Mouse (Mus musculus): ENCODE measurements around the gene Vcp. TPM values are rescaled to one million over a fixed set of nuclear protein-coding genes. Genes with fewer than 3 reads are reported as not detected.
A peak's percentile ranks its signal among the peaks of the same experiment; 100 is the strongest.

The Vcp gene
- polyA plus RNA-seq, 2 experiments = 80.0 to 176 TPM

DNA sequence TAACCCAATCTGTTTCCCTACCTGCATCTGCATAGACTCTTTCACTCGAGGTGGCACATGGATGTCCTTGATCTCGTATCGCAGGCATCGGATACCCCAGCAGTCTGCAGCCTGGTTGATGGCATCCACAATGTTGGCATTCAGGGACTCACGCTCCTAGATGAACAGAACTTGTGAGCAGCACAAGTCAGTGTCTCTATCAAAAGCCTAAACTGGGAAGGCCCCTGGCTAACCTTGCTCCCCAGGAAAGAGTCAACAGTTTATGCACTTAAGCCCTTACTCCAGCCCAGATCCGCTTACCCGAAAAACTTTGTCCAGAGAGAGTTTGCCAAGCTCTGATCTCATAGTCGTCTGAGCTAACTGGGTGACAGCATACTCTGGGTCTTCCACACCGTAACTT lies 29.4 kb upstream of the Vcp start:
- WGBS (ENCODE audit: insufficient replicate concordance) = 86% methylated on average over 9 of the region's 9 CpGs
- Histone ChIP-seq H3K4me1 (replicated peaks; ENCODE audit: control insufficient read depth in 2 of 2, insufficient read depth in 2 of 2, low read length in 1 of 2) (peaks cover 8 to 21% of the 10 kb centered on the region in 2 experiments), H3K4me3 (ENCODE audit: insufficient read depth in 1 of 2, low read depth in 2 of 2, low read length in 2 of 2) (peak overlapping the region in 1 of 2 experiments; percentile 77; a peak in 2 of 4 replicates), H3K9ac (replicated peaks) (no peak overlapping the region), H3K4me2 (ENCODE audit: low read depth) (peak overlapping the region; percentile 86), H3K27ac (no peak overlapping the region; the same call in 1 of the 2 replicates), H3K27me3 (ENCODE audit: control insufficient read depth, insufficient read depth, low read length) (no peaks in the 10 kb centered on the region), H3K9me3 (ENCODE audit: control insufficient read depth, low read length) (no peaks in the 10 kb centered on the region), H3K36me3 (replicated peaks; ENCODE audit: control insufficient read depth, insufficient read depth, low read depth) (peaks cover 31% of the 10 kb centered on the region)
- TF ChIP-seq EP300 (IDR thresholded peaks at IDR 0.05; ENCODE audit: low read depth) (no peak), CTCF (IDR thresholded peaks at IDR 0.05; ENCODE audit: low read depth) (no peak)
- no peak for DNase-seq (ENCODE audit: low read depth in 3 of 3, low spot score in 3 of 3)
- ATAC-seq (ENCODE audit: insufficient read depth) = no peak

DNA sequence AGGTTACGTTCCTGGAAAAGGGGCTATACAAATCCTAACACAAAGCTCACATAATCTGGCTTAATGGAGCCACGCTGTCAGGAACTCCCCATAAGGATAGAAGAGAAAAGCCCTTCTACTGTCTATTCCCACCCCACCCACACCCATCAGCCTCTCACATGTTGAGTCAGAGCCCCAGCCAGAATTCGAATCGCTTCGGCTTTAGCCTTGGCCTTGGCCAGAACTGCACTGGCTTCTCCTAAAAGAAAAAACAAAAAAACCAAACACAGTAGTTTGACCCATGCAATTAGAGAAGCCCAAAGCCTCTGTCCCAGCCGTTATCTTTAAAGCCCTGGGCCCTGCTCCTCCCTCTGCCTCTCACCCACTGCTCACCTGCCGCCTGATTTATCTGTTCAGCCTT lies 28.8 kb upstream of the Vcp start:
- Histone ChIP-seq H3K4me2 (ENCODE audit: low read depth) (no peak overlapping the region), H3K27ac (no peak overlapping the region), H3K9me3 (ENCODE audit: control insufficient read depth, low read length) (no peaks in the 10 kb centered on the region), H3K4me1 (replicated peaks; ENCODE audit: control insufficient read depth in 2 of 2, insufficient read depth in 2 of 2, low read length in 1 of 2) (peaks cover 13 to 22% of the 10 kb centered on the region in 2 experiments), H3K36me3 (replicated peaks; ENCODE audit: control insufficient read depth, insufficient read depth, low read depth) (peaks cover 25% of the 10 kb centered on the region), H3K9ac (replicated peaks) (no peak overlapping the region), H3K4me3 (ENCODE audit: insufficient read depth in 1 of 2, low read depth in 2 of 2, low read length in 2 of 2) (no peak overlapping the region), H3K27me3 (ENCODE audit: control insufficient read depth, insufficient read depth, low read length) (no peaks in the 10 kb centered on the region)
- TF ChIP-seq CTCF (IDR thresholded peaks at IDR 0.05; ENCODE audit: low read depth) = no peak
- TF ChIP-seq EP300 (IDR thresholded peaks at IDR 0.05; ENCODE audit: low read depth) = no peak
- no peak for ATAC-seq (ENCODE audit: insufficient read depth)
- DNase-seq (ENCODE audit: low read depth in 3 of 3, low spot score in 3 of 3) = no peak
- WGBS (ENCODE audit: insufficient replicate concordance) = 80% methylated on average over 7 of the region's 7 CpGs

DNA sequence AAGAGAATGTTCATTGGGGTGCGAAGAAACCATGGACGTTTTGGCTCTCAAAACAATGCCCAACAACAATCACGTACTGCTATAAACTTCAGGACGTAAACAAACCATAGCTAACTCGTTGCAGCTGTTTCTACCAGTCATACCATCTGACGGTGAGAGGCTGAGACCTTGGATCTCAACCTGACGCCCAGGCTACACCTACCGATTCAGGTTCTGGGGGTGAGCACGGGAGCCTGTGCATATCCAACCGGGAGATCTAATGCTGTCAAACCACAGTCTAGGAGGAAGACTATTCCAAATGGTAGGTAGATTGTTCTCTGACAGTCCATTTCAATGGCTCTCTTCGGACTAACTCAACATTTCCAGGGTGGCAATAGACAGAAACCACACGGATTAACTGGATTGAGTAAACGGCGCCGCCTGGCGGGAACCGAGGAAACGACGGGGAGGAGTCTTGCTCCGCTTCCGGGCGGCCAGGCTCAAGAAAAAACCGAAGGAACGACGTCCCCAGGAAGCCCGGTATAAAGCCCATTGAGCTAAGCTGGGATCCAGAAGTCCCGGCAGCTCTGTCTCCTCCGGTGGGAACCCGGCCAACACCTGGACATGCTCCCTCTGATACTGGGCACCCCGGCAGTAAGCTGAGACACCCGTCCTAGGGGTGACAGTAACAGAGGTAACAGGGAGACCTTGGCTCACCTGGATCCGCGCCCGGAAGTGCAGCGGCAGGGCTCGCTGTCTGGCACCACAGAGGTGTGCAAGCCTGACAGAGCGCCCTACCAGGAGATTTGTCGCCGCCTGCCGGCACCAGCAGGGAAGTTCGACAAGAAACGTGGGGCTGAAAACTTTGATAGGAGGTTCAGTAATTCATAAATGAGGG lies 25.0 kb upstream of the Vcp start, which contains the start of gene Pigo:
Gene Pigo, minus strand, starts transcription at position 736 of the 877 bp plus-strand sequence.
- H3K4me3 ChIP-seq (ENCODE audit: insufficient read depth in 1 of 2, low read depth in 2 of 2, low read length in 2 of 2) = peak within 1 kb of the TSS; percentile 70 to 78
- DNase-seq (ENCODE audit: low read depth in 3 of 3, low spot score in 3 of 3) = peak; percentile 84 to 90 (median 86)
- TF ChIP-seq CTCF (IDR thresholded peaks at IDR 0.05; ENCODE audit: low read depth) (peak; percentile 93), EP300 (IDR thresholded peaks at IDR 0.05; ENCODE audit: low read depth) (peak; percentile 54; the same call in 1 of the 2 replicates)
- H3K4me2 ChIP-seq (ENCODE audit: low read depth) = peak within 1 kb of the TSS; percentile 92
- H3K9ac ChIP-seq (replicated peaks) = peak within 1 kb of the TSS; percentile 83
- H3K4me1 ChIP-seq (replicated peaks; ENCODE audit: control insufficient read depth in 2 of 2, insufficient read depth in 2 of 2, low read length in 1 of 2) = peaks cover 8 to 17% of the 10 kb centered on the region in 2 experiments
- WGBS (ENCODE audit: insufficient replicate concordance) = 5% methylated on average over 42 of the region's 42 CpGs
- H3K36me3 ChIP-seq (replicated peaks; ENCODE audit: control insufficient read depth, insufficient read depth, low read depth) = peaks cover 33% of the 10 kb centered on the region
- no peaks in the 10 kb centered on the region for H3K9me3 ChIP-seq (ENCODE audit: control insufficient read depth, low read length)
- H3K27ac ChIP-seq = peak within 1 kb of the TSS; percentile 78
- H3K27me3 ChIP-seq (ENCODE audit: control insufficient read depth, insufficient read depth, low read length) = no peaks in the 10 kb centered on the region
- ATAC-seq (ENCODE audit: insufficient read depth) = peak; percentile 92

DNA sequence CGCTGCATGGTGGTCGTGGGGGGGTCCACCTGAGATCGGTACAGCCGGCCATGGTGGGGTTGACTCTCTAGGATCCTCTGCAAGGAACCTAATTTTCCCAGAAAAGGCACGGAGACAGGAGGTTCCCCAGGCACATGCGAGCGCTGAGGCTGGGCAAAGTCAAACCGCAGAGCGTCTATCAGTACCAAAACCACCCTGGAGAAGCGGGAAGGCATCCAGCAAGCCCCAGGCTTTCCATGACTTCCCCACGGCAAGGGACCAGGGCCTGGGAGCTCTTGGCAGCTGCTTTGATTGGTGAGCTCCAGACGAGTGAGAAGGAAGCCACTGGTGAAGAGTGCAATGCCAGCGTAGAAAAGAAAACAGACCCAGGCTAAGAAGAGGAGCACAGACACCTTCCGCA lies 24.4 kb upstream of the Vcp start:
- no peak overlapping the region; the same call in 1 of the 2 replicates for H3K27ac ChIP-seq
- H3K9me3 ChIP-seq (ENCODE audit: control insufficient read depth, low read length) = no peaks in the 10 kb centered on the region
- TF ChIP-seq CTCF (IDR thresholded peaks at IDR 0.05; ENCODE audit: low read depth) (no peak), EP300 (IDR thresholded peaks at IDR 0.05; ENCODE audit: low read depth) (no peak)
- H3K4me1 ChIP-seq (replicated peaks; ENCODE audit: control insufficient read depth in 2 of 2, insufficient read depth in 2 of 2, low read length in 1 of 2) = peaks cover 6 to 14% of the 10 kb centered on the region in 2 experiments
- DNase-seq (ENCODE audit: low read depth in 3 of 3, low spot score in 3 of 3) (no peak), ATAC-seq (ENCODE audit: insufficient read depth) (no peak)
- peak overlapping the region; percentile 92 for H3K4me2 ChIP-seq (ENCODE audit: low read depth)
- H3K36me3 ChIP-seq (replicated peaks; ENCODE audit: control insufficient read depth, insufficient read depth, low read depth) = peaks cover 33% of the 10 kb centered on the region
- peak overlapping the region; percentile 83 for H3K9ac ChIP-seq (replicated peaks)
- H3K4me3 ChIP-seq (ENCODE audit: insufficient read depth in 1 of 2, low read depth in 2 of 2, low read length in 2 of 2) = peak overlapping the region; percentile 70 to 78
- H3K27me3 ChIP-seq (ENCODE audit: control insufficient read depth, insufficient read depth, low read length) = no peaks in the 10 kb centered on the region
- WGBS (ENCODE audit: insufficient replicate concordance) = 77% methylated on average over 14 of the region's 14 CpGs

DNA sequence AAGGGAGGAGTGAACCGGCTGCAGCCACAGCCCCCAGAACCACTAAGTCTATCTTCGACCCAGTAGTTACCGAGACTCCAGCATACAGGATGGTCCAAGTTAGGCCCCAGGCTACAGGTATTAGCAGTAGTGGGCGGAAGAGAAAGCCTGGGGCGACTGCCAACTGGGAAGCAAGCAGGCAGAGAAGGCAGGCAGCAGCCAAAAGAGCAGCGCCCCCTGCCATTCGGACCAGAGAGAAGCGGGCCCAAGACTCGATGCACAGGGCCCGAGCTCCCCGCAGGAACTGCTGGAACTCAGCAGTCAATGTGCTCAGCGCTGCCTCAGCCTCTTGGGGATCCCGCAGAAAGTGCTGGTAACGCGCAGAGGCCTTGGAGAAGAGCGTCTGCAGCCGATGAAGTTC lies 21.0 kb upstream of the Vcp start:
- peaks cover 6 to 12% of the 10 kb centered on the region in 2 experiments for H3K4me1 ChIP-seq (replicated peaks; ENCODE audit: control insufficient read depth in 2 of 2, insufficient read depth in 2 of 2, low read length in 1 of 2)
- H3K27ac ChIP-seq = no peak overlapping the region
- peaks cover 14% of the 10 kb centered on the region for H3K36me3 ChIP-seq (replicated peaks; ENCODE audit: control insufficient read depth, insufficient read depth, low read depth)
- no peak overlapping the region for H3K4me3 ChIP-seq (ENCODE audit: insufficient read depth in 1 of 2, low read depth in 2 of 2, low read length in 2 of 2)
- DNase-seq (ENCODE audit: low read depth in 3 of 3, low spot score in 3 of 3) = no peak
- TF ChIP-seq EP300 (IDR thresholded peaks at IDR 0.05; ENCODE audit: low read depth) = no peak
- TF ChIP-seq CTCF (IDR thresholded peaks at IDR 0.05; ENCODE audit: low read depth) = peak; percentile 16; the same call in 1 of the 2 replicates
- no peak overlapping the region for H3K4me2 ChIP-seq (ENCODE audit: low read depth)
- WGBS (ENCODE audit: insufficient replicate concordance) = 82% methylated on average over 17 of the region's 17 CpGs
- H3K9me3 ChIP-seq (ENCODE audit: control insufficient read depth, low read length) = no peaks in the 10 kb centered on the region
- H3K27me3 ChIP-seq (ENCODE audit: control insufficient read depth, insufficient read depth, low read length) = no peaks in the 10 kb centered on the region
- no peak for ATAC-seq (ENCODE audit: insufficient read depth)
- no peak overlapping the region for H3K9ac ChIP-seq (replicated peaks)

All from liver, embryonic 14.5 days (tissue).